Mouse (Mus musculus): ENCODE measurements at regions not wholly inside any gene's neighbourhood (a gene's known extent, or its start where the extent isn't known, plus 50 kb on each side); places are given as distances from the start of the nearest gene placed in this dataset.
A peak's percentile ranks its signal among the peaks of the same experiment; 100 is the strongest.

DNA sequence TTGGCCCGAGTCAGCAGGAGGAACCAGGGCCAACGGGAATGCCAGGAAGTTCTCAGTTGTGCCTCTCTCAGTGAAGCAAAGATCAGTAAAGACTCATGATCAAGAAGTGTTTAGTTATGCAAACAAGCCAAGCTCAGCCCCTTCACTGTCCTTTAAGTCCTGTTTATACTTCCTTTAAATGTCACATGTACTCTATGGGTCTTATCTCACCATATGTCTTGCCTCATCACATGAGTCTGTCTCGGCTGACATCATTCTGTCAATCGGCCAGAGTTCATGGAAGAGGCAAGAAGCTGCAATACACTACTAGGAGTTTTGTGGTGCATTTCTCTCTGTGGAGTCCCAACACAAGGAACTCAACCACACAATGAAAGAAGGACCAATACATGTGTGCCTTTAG, 71.8 kb downstream of the Scp2d1 start:
- DNase-seq (ENCODE audit: low spot score in 2 of 2) = no peak

DNA sequence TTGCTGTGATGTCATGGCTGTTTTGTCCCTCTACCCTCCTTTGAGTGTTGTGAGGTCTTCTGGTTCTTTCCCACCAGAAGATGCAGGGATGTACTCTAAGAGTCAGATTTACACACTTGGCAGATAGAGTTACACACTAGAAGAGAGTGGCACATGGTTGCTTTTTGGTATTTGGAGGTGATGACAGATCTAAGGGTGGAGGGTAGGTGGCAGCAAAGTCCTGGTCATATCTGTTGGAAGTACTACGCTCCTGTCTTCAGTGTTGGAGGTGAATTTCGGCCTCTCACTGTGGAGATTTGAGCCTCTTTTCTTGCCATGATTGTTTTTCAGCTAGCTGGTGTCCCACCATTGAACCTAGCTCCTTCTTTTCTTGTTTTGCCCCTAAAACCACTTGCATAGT, 73.0 kb downstream of the Scp2d1 start:
- no peak for DNase-seq (ENCODE audit: low spot score in 2 of 2)

DNA sequence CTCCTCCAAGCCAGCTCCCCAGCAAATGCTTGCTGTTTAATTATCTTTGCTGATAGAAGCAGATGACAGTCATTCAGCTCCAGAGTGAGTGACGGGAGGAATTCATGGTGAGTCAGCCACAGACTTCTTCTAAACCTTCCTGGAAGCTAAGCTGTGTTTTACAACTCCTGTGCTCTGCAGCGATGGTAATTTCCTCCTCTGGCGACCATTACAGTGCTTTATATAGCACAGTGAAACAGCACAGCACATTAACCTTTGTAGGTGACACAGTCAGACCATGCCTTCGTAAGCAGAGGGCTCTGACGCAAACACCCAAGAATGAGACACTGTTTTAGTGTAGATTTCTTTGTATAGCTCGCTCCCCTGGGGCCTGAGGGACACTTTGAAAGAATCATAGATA, 83.3 kb downstream of the Scp2d1 start:
- no peak for DNase-seq (ENCODE audit: low spot score in 2 of 2)

DNA sequence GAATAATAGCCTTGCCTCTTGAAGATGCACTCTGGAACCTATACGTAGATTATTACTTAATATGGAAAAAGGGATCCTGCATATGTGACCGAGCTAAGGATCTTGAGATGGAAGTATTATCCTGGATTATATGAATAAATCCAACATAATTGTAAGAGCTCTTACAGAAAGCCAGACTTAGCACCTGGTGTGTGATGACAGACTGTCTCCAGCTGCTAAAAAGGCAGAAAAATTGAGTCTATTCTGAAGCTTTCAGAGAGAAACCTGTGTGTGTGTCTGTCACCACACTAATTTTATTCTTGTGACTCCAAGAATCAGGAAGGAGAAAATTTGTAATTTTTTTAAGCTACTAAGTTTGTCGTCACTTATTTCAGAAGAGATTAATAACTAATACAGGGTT, 122.4 kb downstream of the Scp2d1 start:
- DNase-seq (ENCODE audit: low spot score in 2 of 2) = no peak

DNA sequence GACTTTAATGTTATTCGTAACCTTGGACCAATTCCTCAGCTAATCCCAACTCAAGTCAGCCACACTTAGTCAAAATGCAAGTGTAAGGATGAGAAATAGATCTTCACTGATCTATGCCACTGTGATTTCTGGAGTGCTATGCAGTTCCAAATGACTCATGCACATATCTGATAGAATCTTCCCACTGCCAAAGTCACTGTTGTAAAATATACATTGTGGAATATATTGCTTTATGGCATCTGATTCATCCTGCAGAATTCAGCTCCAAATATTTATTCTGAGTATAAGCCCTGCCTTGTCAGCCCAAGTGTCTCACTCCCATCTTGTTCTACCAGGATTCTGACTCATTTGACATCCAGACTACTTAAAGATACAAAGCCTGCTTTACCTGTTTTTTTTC, 123.0 kb downstream of the Scp2d1 start:
- DNase-seq (ENCODE audit: low spot score in 2 of 2) = no peak

DNA sequence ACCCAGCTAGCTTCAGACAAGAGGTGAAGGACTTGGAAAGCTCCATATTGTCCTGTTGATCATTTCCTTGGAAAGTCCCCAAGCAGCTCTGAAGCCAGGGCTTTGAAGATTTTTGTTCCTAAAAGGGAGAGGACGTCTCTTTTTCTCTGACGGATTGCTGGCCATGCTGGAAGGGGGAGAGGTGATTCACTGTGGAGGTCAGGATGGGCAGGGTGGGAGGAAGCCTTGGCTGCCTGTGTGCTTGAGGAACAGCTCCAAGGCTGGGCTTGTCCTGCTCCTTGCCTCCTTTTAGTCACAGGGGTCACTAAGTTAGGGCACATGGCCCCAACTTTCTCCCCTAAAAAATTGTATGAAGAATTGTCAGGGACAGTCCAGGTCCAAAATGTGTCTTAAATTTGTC, 125.8 kb downstream of the Scp2d1 start:
- peak in 1 of 2 experiments; percentile 26 for DNase-seq (ENCODE audit: low spot score in 2 of 2)
